Mouse (Mus musculus) lung, postnatal 36 days (tissue): Measurements from ENCODE around the gene Wdr19.
"Not testable (repeated sequence)": the region's sequence is repeated elsewhere in the genome, so short reads cannot be mapped to it uniquely, and the experiment has no call there.

Experiments used
- DNase-seq: peaks from one replicate; pipeline ENCODE4 v3.0.0; 2022; ENCODE audit warnings: mixed read lengths

Gene Wdr19

GRCm38 (mm10) chr5:65204726-65205125, 5.2 kb downstream of the Wdr19 start:
- DNase-seq = no peak

- peak; percentile 65 for DNase-seq
Measured at GRCm38 (mm10) chr5:65213321-65213720, 13.8 kb downstream of the Wdr19 start.

- DNase-seq = no peak
Measured at GRCm38 (mm10) chr5:65217305-65218269, 18.1 kb downstream of the Wdr19 start.

- no peak for DNase-seq
Measured at GRCm38 (mm10) chr5:65221037-65221436, 21.5 kb downstream of the Wdr19 start.

- no peak for DNase-seq
Measured at GRCm38 (mm10) chr5:65224056-65224455, 24.6 kb downstream of the Wdr19 start.

GRCm38 (mm10) chr5:65231289-65232003, 31.9 kb downstream of the Wdr19 start:
- no peak for DNase-seq

- DNase-seq = peak; percentile 44
Measured at GRCm38 (mm10) chr5:65242740-65243139, 43.2 kb downstream of the Wdr19 start.

GRCm38 (mm10) chr5:65247296-65247695, 47.8 kb downstream of the Wdr19 start:
- DNase-seq = peak; percentile 49

- peak; percentile 23 for DNase-seq
Measured at GRCm38 (mm10) chr5:65250185-65250855, 50.8 kb downstream of the Wdr19 start.

- DNase-seq = no peak
Measured at GRCm38 (mm10) chr5:65257910-65258505, 58.5 kb downstream of the Wdr19 start.

- no peak for DNase-seq
Measured at GRCm38 (mm10) chr5:65273966-65274365, 74.5 kb downstream of the Wdr19 start.

GRCm38 (mm10) chr5:65279133-65279651, 79.7 kb downstream of the Wdr19 start:
- peak; percentile 68 for DNase-seq

- DNase-seq = no peak
Measured at GRCm38 (mm10) chr5:65281216-65281615, 81.7 kb downstream of the Wdr19 start.

GRCm38 (mm10) chr5:65284171-65284570, 84.7 kb downstream of the Wdr19 start:
- peak; percentile 19 for DNase-seq

- DNase-seq = no peak
Measured at GRCm38 (mm10) chr5:65287751-65288701, 88.5 kb downstream of the Wdr19 start.

GRCm38 (mm10) chr5:65289009-65289408, 89.5 kb downstream of the Wdr19 start:
- not testable (repeated sequence) for DNase-seq

- DNase-seq = no peak
Measured at GRCm38 (mm10) chr5:65293627-65294026, 94.1 kb downstream of the Wdr19 start.

GRCm38 (mm10) chr5:65294270-65294669, 94.8 kb downstream of the Wdr19 start:
- no peak for DNase-seq

- no peak for DNase-seq
Measured at GRCm38 (mm10) chr5:65298167-65298950, 98.9 kb downstream of the Wdr19 start.

- DNase-seq = not testable (repeated sequence)
Measured at GRCm38 (mm10) chr5:65299623-65300022, 100.1 kb downstream of the Wdr19 start.
